Mouse (Mus musculus) CH12.LX (cell line): ENCODE measurements around the gene Tada3. TPM values are rescaled to one million over a fixed set of nuclear protein-coding genes. Genes with fewer than 3 reads are reported as not detected.
A peak's percentile ranks its signal among the peaks of the same experiment; 100 is the strongest.

Experiments used
- DNase-seq: peaks from one replicate; pipeline ENCODE4 v3.0.0-alpha.2; 2013; ENCODE audit errors: extremely low read depth
- H3K27ac ChIP-seq: 2 replicates; pipeline ENCODE4 v1.5.1; 2012; ENCODE audit warnings: low read depth, mild to moderate bottlenecking, control low read depth, moderate library complexity; ENCODE audit not compliant: insufficient read depth
- H3K27me3 ChIP-seq: replicated peaks from 2 replicates; pipeline ENCODE3; 2012; ENCODE audit warnings: inconsistent platforms
- H3K36me3 ChIP-seq, 2 experiments: replicated peaks in 1 of 2; 2 replicates each; pipeline versions ENCODE3 to v1.6.1; 2012; ENCODE audit warnings: inconsistent platforms in 1 of 2, low read length in 1 of 2, mild to moderate bottlenecking in 1 of 2, mixed read lengths in 1 of 2, moderate library complexity in 1 of 2; ENCODE audit not compliant: control insufficient read depth in 1 of 2, insufficient read depth in 1 of 2
- H3K4me1 ChIP-seq, 2 experiments: 2 replicates each; pipeline ENCODE4 v1.6.1; 2012; ENCODE audit warnings: inconsistent platforms in 1 of 2, moderate library complexity in 1 of 2; ENCODE audit not compliant: insufficient read depth in 2 of 2, control insufficient read depth in 1 of 2
- H3K4me2 ChIP-seq: 2 replicates; pipeline ENCODE4 v1.6.1; 2012; ENCODE audit warnings: low read depth, mild to moderate bottlenecking, control low read depth; ENCODE audit not compliant: poor library complexity, insufficient read depth, severe bottlenecking
- H3K4me3 ChIP-seq, 3 experiments: fragments of 150-350 bp in 1 of 3; sonication (generic) in 1 of 3; replicated peaks in 1 of 3; 2 replicates each; pipeline versions ENCODE3 to v1.5.1; 2011 to 2012; ENCODE audit warnings: low read depth in 2 of 3, low read length in 2 of 3, mild to moderate bottlenecking in 2 of 3, moderate library complexity in 2 of 3, control low read depth in 1 of 3, improper control_type of control experiment in 1 of 3, inconsistent platforms in 1 of 3, mixed read lengths in 1 of 3; ENCODE audit not compliant: poor library complexity in 1 of 3
- H3K79me2 ChIP-seq: replicated peaks from 2 replicates; pipeline ENCODE4 v1.6.1; 2012; ENCODE audit warnings: mild to moderate bottlenecking, moderate library complexity; ENCODE audit not compliant: control insufficient read depth, poor library complexity, insufficient read depth, severe bottlenecking; ENCODE audit errors: extremely low read depth
- H3K9ac ChIP-seq: 2 replicates; pipeline ENCODE4 v1.6.1; 2012; ENCODE audit warnings: low read depth, mild to moderate bottlenecking, control low read depth, moderate library complexity; ENCODE audit not compliant: insufficient read depth
- H3K9me3 ChIP-seq: replicated peaks from 2 replicates; pipeline ENCODE3; 2012; ENCODE audit warnings: low read length, inconsistent platforms, mixed read lengths
- BHLHE40 ChIP-seq: IDR thresholded peaks from 2 replicates; pipeline ENCODE4 v1.6.1; 2011; ENCODE audit warnings: mild to moderate bottlenecking, low read depth, low read length, improper control_type of control experiment
- CHD1 ChIP-seq: IDR thresholded peaks from 2 replicates; pipeline ENCODE4 v1.6.1; 2012; ENCODE audit warnings: low read depth, low read length, improper control_type of control experiment, inconsistent platforms
- CHD2 ChIP-seq: IDR thresholded peaks from 2 replicates; pipeline ENCODE4 v1.6.1; 2011; ENCODE audit warnings: low read length, improper control_type of control experiment
- CTCF ChIP-seq, 2 experiments: IDR thresholded peaks in 1 of 2; conservative IDR thresholded peaks in 1 of 2; 2 replicates each; pipeline ENCODE4 v1.5.1; 2011 to 2012; ENCODE audit warnings: low read depth in 2 of 2, low read length in 2 of 2, improper control_type of control experiment in 1 of 2, inconsistent platforms in 1 of 2, mild to moderate bottlenecking in 1 of 2, moderate library complexity in 1 of 2
- E2F4 ChIP-seq: IDR thresholded peaks from 2 replicates; pipeline ENCODE4 v1.6.1; 2011; ENCODE audit warnings: low read depth, low read length, improper control_type of control experiment; ENCODE audit not compliant: insufficient replicate concordance
- ELF1 ChIP-seq: IDR thresholded peaks from 2 replicates; pipeline ENCODE4 v1.6.1; 2014; ENCODE audit warnings: low read depth, mild to moderate bottlenecking, inconsistent platforms, low read length, improper control_type of control experiment
- EP300 ChIP-seq: IDR thresholded peaks from 2 replicates; pipeline ENCODE4 v1.6.1; 2011; ENCODE audit warnings: low read length, improper control_type of control experiment
- GABPA ChIP-seq: IDR thresholded peaks from 2 replicates; pipeline ENCODE4 v1.6.1; 2012; ENCODE audit warnings: low read depth, low read length, improper control_type of control experiment, inconsistent platforms; ENCODE audit not compliant: insufficient replicate concordance
- IRF4 ChIP-seq: IDR thresholded peaks from 2 replicates; pipeline ENCODE4 v1.6.1; 2014; ENCODE audit warnings: low read depth, mild to moderate bottlenecking, inconsistent platforms, low read length, improper control_type of control experiment
- JUN ChIP-seq: IDR thresholded peaks from 2 replicates; pipeline ENCODE4 v1.6.1; 2011; ENCODE audit warnings: low read depth, mild to moderate bottlenecking, low read length, improper control_type of control experiment, moderate library complexity; ENCODE audit not compliant: insufficient read depth
- JUND ChIP-seq: conservative IDR thresholded peaks from 2 replicates; pipeline ENCODE4 v1.6.1; 2011; ENCODE audit warnings: low read depth, low read length, improper control_type of control experiment
- KAT2A ChIP-seq: IDR thresholded peaks from 2 replicates; pipeline ENCODE4 v1.6.1; 2012; ENCODE audit warnings: low read length, improper control_type of control experiment, inconsistent platforms; ENCODE audit not compliant: insufficient replicate concordance
- MAX ChIP-seq: IDR thresholded peaks from 2 replicates; pipeline ENCODE4 v1.6.1; 2011; ENCODE audit warnings: low read length, improper control_type of control experiment
- MAZ ChIP-seq: IDR thresholded peaks from 2 replicates; pipeline ENCODE4 v1.6.1; 2012; ENCODE audit warnings: low read depth, mild to moderate bottlenecking, inconsistent platforms, low read length, improper control_type of control experiment, moderate library complexity
- MEF2A ChIP-seq: IDR thresholded peaks from 2 replicates; pipeline ENCODE4 v1.6.1; 2014; ENCODE audit warnings: low read depth, mild to moderate bottlenecking, inconsistent platforms, low read length, improper control_type of control experiment, borderline replicate concordance
- MXI1 ChIP-seq: IDR thresholded peaks from 2 replicates; pipeline ENCODE4 v1.6.1; 2011; ENCODE audit warnings: mild to moderate bottlenecking, low read depth, low read length, improper control_type of control experiment
- MYC ChIP-seq: IDR thresholded peaks from 2 replicates; pipeline ENCODE4 v1.6.1; 2011; ENCODE audit warnings: low read depth, mild to moderate bottlenecking, improper control_type of control experiment, low read length
- NELFE ChIP-seq: IDR thresholded peaks from 2 replicates; pipeline ENCODE4 v1.6.1; 2011; ENCODE audit warnings: low read depth, low read length, improper control_type of control experiment
- NRF1 ChIP-seq: IDR thresholded peaks from 2 replicates; pipeline ENCODE4 v1.6.1; 2014; ENCODE audit warnings: low read depth, mild to moderate bottlenecking, inconsistent platforms, low read length, improper control_type of control experiment, moderate library complexity
- PAX5 ChIP-seq: IDR thresholded peaks from 2 replicates; pipeline ENCODE4 v1.6.1; 2012; ENCODE audit warnings: low read length, inconsistent platforms, mixed read lengths
- POLR2A ChIP-seq: IDR thresholded peaks from 2 replicates; pipeline ENCODE4 v1.6.1; 2011; ENCODE audit warnings: low read depth, mild to moderate bottlenecking, improper control_type of control experiment, low read length
- POLR2AphosphoS2 ChIP-seq: IDR thresholded peaks from 2 replicates; pipeline ENCODE4 v1.6.1; 2011; ENCODE audit warnings: low read depth, low read length, improper control_type of control experiment
- RCOR1 ChIP-seq: conservative IDR thresholded peaks from 2 replicates; pipeline ENCODE4 v1.6.1; 2012; ENCODE audit warnings: low read depth, mild to moderate bottlenecking, inconsistent platforms, low read length, improper control_type of control experiment
- SIN3A ChIP-seq: IDR thresholded peaks from 2 replicates; pipeline ENCODE4 v1.6.1; 2012; ENCODE audit warnings: low read length, improper control_type of control experiment, inconsistent platforms
- SMC3 ChIP-seq: IDR thresholded peaks from 2 replicates; pipeline ENCODE4 v1.6.1; 2011; ENCODE audit warnings: low read depth, low read length, improper control_type of control experiment
- TBP ChIP-seq: conservative IDR thresholded peaks from 2 replicates; pipeline ENCODE4 v1.6.1; 2011; ENCODE audit warnings: low read depth, low read length, improper control_type of control experiment
- UBTF ChIP-seq: IDR thresholded peaks from 2 replicates; pipeline ENCODE4 v1.6.1; 2012; ENCODE audit warnings: low read depth, mild to moderate bottlenecking, inconsistent platforms, low read length, improper control_type of control experiment, moderate library complexity
- USF1 ChIP-seq: IDR thresholded peaks from 2 replicates; pipeline ENCODE4 v1.6.1; 2014; ENCODE audit warnings: low read depth, mild to moderate bottlenecking, inconsistent platforms, low read length, improper control_type of control experiment
- USF2 ChIP-seq: conservative IDR thresholded peaks from 2 replicates; pipeline ENCODE4 v1.6.1; 2011; ENCODE audit warnings: low read depth, low read length, improper control_type of control experiment
- ZC3H11A ChIP-seq: IDR thresholded peaks from 2 replicates; pipeline ENCODE4 v1.6.1; 2012; ENCODE audit warnings: low read depth, mild to moderate bottlenecking, inconsistent platforms, low read length, improper control_type of control experiment
- ZKSCAN1 ChIP-seq: IDR thresholded peaks from 2 replicates; pipeline ENCODE4 v1.6.1; 2012; ENCODE audit warnings: low read depth, inconsistent platforms, low read length, improper control_type of control experiment, borderline replicate concordance
- ZMIZ1 ChIP-seq: IDR thresholded peaks from 2 replicates; pipeline ENCODE4 v1.6.1; 2012; ENCODE audit warnings: low read depth, mild to moderate bottlenecking, inconsistent platforms, low read length, improper control_type of control experiment
- ZNF384 ChIP-seq: IDR thresholded peaks from 2 replicates; pipeline ENCODE4 v1.6.1; 2012; ENCODE audit warnings: low read depth, low read length, improper control_type of control experiment, inconsistent platforms
- dilution Hi-C: fragments of 300-500 bp; cut with MboI; formaldehyde crosslinking; loops from 2 replicates; pipeline ENCODE4 v1.14.3; 2020; ENCODE audit warnings: low sequenced_read_pairs; ENCODE audit not compliant: extremely low pct_unique_long_range_greater_than_20kb, extremely low pct_ligation_motif_present
- in situ Hi-C: fragments of 300-500 bp; cut with MboI; formaldehyde crosslinking; loops from 3 replicates; pipeline ENCODE4 v1.14.3; 2019; ENCODE audit warnings: low sequenced_read_pairs, low pct_ligation_motif_present, low pct_unique_long_range_greater_than_20kb, mixed read lengths
- polyA plus RNA-seq: library from polyadenylated mRNA; unstranded; fragments of >175 nt; gene quantifications from 2 replicates; pipeline ENCODE4 v1.2.1, GENCODE M21; 2012; ENCODE audit warnings: low read depth; ENCODE audit not compliant: insufficient read length
- total RNA-seq, 2 experiments: library from RNA; depleted of rRNA; stranded (reverse); fragments of 300-350 nt in 1 of 2; fragments of >200 nt in 1 of 2; gene quantifications; 2 replicates each; pipeline ENCODE4 v1.2.3; 2012 to 2014

Tada3 gene
- total and polyA plus RNA-seq, 3 experiments, result 7.2 to 28.2 (median 19.4) TPM

GRCm38 (mm10) chr6:113380480-113380879 lies 2.8 kb upstream of the Tada3 start:
- TF ChIP-seq PAX5, result no peak
- TF ChIP-seq MAX, result no peak
- TF ChIP-seq MXI1, result no peak
- TF ChIP-seq TBP, result no peak
- no peak for TF ChIP-seq JUN
- no peak for TF ChIP-seq KAT2A
- no peak for TF ChIP-seq GABPA
- TF ChIP-seq, all 38 proteins: peak for 0
- H3K9me3 ChIP-seq, result no peaks in the 10 kb centered on the region
- H3K27ac ChIP-seq, result no peak overlapping the region
- H3K9ac ChIP-seq, result no peak overlapping the region
- no peak for DNase-seq
- no peak overlapping the region for H3K4me3 ChIP-seq
- no peak overlapping the region; the same call in 1 of the 2 replicates for H3K4me2 ChIP-seq
- dilution Hi-C loops (no loop called here), in situ Hi-C loops (no loop called here)
- peaks cover 42% of the 10 kb centered on the region for H3K79me2 ChIP-seq
- no peaks in the 10 kb centered on the region for H3K27me3 ChIP-seq
- peaks cover 8 to 28% of the 10 kb centered on the region in 2 experiments; a peak in 3 of 4 replicates for H3K4me1 ChIP-seq
- H3K36me3 ChIP-seq, result peaks cover 46 to 60% of the 10 kb centered on the region in 2 experiments

- Histone ChIP-seq H3K79me2 (peaks cover 42% of the 10 kb centered on the region), H3K27ac (peak overlapping the region; percentile 68; the same call in 1 of the 2 replicates), H3K27me3 (no peaks in the 10 kb centered on the region), H3K4me1 (peaks cover 8 to 27% of the 10 kb centered on the region in 2 experiments; a peak in 3 of 4 replicates), H3K9ac (peak overlapping the region; percentile 90), H3K4me3 (peak overlapping the region; percentile 86 to 99 (median 95)), H3K4me2 (peak overlapping the region; percentile 89), H3K9me3 (no peaks in the 10 kb centered on the region), H3K36me3 (peaks cover 46 to 61% of the 10 kb centered on the region in 2 experiments)
- in situ Hi-C loops, result no loop called here
- dilution Hi-C loops, result no loop called here
- peak; percentile 43 for DNase-seq
- TF ChIP-seq E2F4, result no peak
- no peak for TF ChIP-seq POLR2AphosphoS2
- TF ChIP-seq NELFE, result no peak
- 0 out of 2 replicates have a peak, but pooled peaks have one; percentile 15 for TF ChIP-seq BHLHE40
- TF ChIP-seq JUND, result no peak
- 0 out of 2 replicates have a peak, but pooled peaks have one; percentile 40 for TF ChIP-seq IRF4
- no peak for TF ChIP-seq USF2
- no peak for TF ChIP-seq ZKSCAN1
- 0 out of 2 replicates have a peak, but pooled peaks have one; percentile 23 for TF ChIP-seq NRF1
- no peak; the same call in 1 of the 2 replicates for TF ChIP-seq MYC
- TF ChIP-seq ELF1, result peak; percentile 43
- no peak for TF ChIP-seq KAT2A
- no peak for TF ChIP-seq SMC3
- no peak for TF ChIP-seq POLR2A
- TF ChIP-seq ZMIZ1, result no peak
- TF ChIP-seq EP300, result peak; percentile 56; the same call in 1 of the 2 replicates
- TF ChIP-seq CTCF (conservative IDR thresholded peaks at IDR 0.05 in 1 of 2, IDR thresholded peaks at IDR 0.05 in 1 of 2; ENCODE audit: low read depth in 2 of 2, low read length in 2 of 2), result no peak
- no peak for TF ChIP-seq MEF2A
- TF ChIP-seq SIN3A, result peak; percentile 68
- no peak for TF ChIP-seq MAX
- TF ChIP-seq JUN, result no peak
- TF ChIP-seq RCOR1, result no peak
- peak; percentile 39; the same call in 1 of the 2 replicates for TF ChIP-seq MXI1
- no peak for TF ChIP-seq ZNF384
- TF ChIP-seq USF1, result no peak
- no peak for TF ChIP-seq GABPA
- no peak for TF ChIP-seq CHD2
- TF ChIP-seq UBTF, result no peak
- TF ChIP-seq CHD1, result no peak
- TF ChIP-seq MAZ, result no peak
- no peak for TF ChIP-seq ZC3H11A
These were observed 1.6 kb upstream of the Tada3 start for GRCm38 (mm10) chr6:113379246-113379645.
